Mouse (Mus musculus) 3T3-L1 (cell line): ENCODE results near the gene Pilrb1.
"Not testable (repeated sequence)": the region's sequence is repeated elsewhere in the genome, so short reads cannot be mapped to it uniquely, and the experiment has no call there.

ENCODE experiments used
- DNase-seq: peaks from one replicate; pipeline ENCODE4 v3.0.0-alpha.2; 2015; ENCODE audit warnings: low read depth, low spot score

Gene Pilrb1

DNA sequence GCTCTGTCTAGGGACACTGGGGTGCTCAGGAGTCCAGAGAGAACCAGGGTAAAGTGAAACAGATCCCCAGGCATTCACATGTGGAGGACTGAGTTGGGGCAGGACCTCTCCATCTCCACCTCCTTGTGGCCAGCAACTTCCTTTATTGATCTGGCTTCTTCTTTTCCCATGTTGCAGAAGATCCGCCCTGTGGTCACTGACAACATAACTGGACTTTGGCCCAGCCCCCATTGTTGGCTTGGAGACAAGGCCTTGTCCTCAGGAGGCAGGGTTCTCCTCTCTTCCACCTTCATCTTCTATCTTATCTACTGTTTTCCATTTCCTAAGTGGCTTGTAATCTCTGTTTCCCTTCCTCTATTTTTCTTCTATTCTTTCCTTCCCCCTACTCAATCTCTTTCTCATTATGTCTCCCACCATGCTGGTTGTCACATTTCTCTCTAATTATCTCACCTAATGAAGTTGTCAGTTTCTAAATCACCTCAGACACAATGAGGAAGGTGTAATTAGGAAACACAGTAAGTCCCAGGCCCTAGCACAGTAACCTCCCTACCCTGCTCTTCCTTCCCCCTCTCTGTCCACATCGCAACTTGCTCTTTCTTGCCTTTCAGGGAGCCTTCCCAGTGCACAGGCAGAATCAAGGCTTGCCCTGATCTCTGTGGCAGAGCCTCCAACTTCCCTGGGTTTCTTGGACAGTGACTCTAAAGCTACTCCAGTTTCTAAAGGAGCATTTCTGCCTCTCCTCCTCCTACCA, at the start of gene Pilrb1:
TSS of gene Pilrb1 (minus strand) at position 147 of the 751 bp plus-strand sequence.
- DNase-seq = not testable (repeated sequence)

DNA sequence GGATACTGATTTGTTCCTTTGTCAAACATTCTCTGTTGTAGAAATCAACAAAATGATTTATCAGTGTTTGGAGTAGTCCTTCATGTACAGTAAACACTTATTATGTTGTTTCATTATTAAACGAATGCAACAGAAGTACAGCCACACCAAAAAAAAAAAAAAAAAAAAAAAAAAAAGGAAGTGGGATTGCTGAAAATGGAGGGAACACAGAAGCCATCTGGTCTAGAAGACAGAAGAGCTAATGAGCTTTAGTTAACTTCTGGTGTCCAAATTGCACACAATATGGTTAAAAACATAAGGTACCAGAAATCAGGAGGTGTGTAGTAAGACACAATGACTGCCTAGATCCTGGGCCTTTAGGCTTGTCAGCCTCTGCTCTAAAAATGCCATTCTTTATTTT, 39.9 kb upstream of the Pilrb1 start:
- no peak for DNase-seq

DNA sequence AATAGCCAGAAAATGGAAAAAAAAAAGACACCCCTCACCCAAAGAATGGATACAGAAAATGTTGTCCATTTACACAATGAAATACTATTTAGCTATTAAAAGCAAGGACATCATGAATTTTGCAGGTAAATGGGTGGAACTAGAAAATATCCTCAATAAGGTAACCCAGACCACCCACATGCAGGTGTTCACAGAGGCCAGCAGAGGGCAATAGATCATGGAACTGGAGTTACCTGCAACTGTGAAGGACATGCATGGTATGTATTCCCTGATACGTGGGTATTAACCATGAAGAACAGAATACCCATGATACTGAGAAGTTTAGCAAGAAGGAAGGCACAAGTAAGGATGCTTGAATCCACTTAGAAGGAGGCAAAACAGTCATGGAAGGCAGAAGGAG, 35.0 kb upstream of the Pilrb1 start:
- DNase-seq = peak; percentile 47

DNA sequence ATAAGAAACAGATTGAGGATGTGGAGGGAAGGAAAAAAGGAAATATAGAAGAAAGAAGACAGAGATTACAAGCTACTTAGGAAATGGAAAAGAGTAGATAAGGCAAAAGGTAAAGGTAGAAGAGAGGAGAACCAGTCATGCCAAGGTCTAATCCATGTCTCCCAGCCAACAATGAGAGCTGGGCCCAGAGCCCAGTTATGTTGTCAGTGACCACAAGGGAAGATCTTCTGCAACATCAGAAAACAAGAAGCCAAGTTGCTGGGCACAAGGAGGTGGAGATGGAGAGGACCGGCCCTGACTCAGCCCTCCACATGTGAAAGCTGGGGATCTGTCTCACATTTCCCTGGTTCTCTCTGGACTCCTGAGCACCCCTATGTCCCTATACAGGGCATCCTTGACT, 29.8 kb upstream of the Pilrb1 start:
- peak; percentile 78 for DNase-seq

DNA sequence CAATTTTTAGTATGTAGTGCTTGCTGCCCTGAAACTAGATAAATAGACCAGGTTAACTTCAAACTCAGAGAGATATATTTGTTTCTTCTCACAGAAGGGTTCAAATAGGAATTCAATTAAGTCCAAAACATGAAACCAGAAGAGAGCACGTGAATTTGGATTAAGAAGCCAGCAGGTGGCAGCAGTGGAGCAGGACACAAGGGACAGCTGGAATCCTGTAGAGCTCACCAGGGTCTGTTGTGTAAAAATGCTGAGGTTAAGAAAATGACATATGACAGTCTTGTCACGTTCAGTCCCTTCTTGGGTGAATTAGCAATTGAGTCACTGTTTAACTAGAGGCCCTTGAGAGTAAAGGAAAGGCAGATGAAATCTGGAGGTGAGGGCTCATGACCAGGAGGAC, 28.0 kb upstream of the Pilrb1 start:
- DNase-seq = peak; percentile 91

DNA sequence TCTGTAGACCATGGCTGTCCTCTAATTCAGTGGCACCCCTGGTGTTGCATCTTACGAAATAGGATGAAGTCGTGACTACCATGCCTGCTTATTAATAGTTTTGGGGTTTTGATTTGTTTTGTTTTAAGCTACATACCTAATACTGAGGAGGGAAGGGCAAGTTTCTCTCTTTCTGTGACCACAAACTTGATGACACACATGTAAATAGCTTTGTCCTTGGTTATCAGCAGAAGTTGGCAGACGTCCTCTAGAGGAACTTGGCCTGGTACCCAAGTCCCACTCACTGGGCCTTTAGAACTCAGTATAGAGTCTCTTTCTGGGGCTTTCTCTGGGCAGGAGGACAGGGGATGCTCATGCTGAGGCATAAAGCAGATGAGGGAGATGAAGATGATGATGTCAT, 25.4 kb upstream of the Pilrb1 start:
- DNase-seq = peak; percentile 67

DNA sequence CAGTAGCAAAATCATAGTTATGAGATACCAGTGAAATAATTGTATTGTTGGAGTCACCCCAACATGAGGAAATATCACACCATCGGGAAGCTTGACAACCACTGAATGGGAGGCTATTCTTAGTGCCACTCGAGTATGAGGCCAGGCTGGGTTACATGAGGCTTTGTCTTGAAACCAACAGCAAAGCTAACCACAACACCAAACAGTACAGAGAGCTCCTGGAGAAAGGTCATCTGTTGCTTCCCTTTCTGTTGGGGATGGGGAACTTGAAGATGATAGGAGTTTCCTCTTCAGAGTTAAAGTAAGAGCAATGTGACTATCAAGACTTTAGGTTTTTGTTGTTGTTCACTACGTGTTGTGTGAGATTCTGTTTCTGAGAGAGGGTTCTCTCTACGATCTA, 25.0 kb upstream of the Pilrb1 start:
- peak; percentile 29 for DNase-seq

DNA sequence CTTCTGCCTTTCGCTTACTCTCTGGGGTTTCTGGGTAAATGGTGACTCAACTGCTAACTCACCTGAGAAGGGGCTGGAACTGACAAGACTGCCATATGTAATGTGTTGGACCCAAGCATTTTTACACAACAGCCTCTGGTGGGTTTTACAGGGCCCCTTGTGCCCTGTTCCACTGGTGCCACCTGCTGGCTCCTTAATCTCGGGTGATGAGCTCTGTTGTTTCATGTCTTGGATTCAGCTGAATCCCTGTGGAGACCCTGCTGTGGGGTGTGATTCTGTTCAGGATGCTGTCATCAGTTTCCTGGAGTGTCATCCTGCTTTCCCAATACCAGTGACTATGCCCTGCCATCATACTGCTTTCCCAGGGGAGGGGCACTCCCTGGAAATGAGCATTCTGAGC, 20.0 kb upstream of the Pilrb1 start:
- DNase-seq = peak; percentile 56

DNA sequence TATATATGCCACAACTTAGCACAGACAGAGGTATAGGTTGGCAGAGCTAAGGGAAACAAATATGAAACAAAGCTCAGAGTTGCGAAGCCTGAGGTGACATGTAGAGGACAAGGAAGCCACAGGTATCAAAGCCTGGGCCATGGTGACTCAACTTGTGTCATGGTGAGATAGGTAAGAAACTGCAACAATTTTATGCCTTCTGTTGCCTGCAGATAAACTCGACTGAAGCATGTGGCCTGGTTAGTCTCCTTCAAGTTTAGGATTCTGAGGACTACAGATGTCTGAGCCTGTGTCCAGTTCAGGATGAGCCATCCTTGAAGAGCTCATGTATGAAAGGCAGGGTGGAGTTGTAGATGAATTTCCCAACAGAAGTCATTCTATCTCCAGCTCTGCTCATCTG, 17.1 kb upstream of the Pilrb1 start:
- no peak for DNase-seq

DNA sequence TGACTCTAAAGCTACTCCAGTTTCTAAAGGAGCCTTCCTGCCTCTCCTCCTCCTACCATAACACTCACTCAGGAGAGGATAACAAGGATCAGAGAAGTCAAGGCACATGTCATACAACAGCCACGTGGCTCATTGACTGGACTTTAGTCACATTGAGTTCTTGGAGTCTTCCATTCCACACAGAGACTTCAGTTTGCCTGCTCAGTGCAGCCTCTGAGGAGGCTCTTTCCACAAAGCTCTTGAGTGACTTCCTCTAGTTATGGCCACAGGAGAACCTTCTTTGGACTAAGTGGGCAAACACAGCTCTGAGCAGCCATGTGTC, 14.4 kb upstream of the Pilrb1 start:
- DNase-seq = not testable (repeated sequence)

DNA sequence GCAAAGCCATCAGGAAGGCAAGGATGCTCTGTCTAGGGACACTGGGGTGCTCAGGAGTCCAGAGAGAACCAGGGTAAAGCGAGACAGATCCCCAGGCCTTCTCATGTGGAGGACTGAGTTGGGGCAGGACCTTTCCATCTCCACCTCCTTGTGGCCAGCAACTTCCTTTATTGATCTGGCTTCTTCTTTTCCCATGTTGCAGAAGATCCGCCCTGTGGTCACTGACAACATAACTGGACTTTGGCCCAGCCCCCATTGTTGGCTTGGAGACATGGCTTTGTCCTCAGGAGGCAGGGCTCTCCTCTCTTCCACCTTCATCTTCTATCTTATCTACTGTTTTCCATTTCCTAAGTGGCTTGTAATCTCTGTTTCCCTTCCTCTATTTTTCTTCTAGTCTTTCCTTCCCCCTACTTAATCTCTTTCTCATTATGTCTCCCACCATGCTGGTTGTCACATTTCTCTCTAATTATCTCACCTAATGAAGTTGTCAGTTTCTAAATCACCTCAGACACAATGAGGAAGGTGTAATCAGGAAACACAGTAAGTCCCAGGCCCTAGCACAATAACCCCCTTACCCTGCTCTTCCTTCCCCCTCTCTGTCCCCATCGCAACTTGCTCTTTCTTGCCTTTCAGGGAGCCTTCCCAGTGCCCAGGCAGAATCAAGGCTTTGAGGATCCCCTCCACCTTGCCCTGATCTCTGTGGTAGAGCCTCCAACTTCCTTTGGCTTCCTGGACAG, 13.9 kb upstream of the Pilrb1 start, which contains the start of gene Pilrb2:
TSS of gene Pilrb2 (minus strand) at position 172 of the 737 bp plus-strand sequence.
- not testable (repeated sequence) for DNase-seq

DNA sequence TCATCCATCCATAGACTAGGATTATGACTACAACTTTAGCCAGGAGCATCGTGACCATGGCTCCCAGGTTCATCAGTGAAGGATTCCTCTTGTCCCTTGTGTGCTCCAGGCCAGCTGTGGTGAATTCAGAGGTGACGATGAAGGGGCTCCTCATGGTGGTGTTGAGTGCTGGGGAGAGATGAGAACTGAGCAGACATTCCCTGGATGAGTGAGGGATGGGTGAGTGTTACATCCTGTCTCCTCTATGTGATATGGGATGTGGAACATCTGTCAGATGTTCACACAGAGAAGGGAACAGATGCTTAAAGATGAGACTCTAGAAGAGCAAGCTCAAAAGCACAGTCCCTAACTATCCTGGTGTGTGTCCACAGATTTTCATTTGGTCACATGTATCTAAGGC, 10.7 kb upstream of the Pilrb1 start:
- DNase-seq = not testable (repeated sequence)

DNA sequence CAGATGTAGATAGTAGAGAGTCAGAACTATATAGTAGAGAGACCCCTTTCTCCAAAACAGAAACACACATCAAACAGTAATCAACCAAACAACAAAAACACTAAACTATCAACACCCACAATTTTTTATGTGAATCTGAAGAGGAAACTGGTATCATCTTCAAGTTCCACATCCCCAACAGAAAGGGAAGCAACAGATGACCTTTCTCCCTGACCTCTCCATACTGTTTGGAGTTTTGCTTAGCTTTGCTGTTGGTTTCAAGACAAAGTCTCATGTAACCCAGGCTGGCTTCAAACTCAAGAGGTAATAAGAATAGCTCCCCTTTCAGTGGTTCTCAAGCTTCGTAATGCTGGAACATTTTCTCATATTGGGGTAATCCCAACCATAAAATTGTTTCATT, 6.1 kb upstream of the Pilrb1 start:
- DNase-seq = not testable (repeated sequence)

DNA sequence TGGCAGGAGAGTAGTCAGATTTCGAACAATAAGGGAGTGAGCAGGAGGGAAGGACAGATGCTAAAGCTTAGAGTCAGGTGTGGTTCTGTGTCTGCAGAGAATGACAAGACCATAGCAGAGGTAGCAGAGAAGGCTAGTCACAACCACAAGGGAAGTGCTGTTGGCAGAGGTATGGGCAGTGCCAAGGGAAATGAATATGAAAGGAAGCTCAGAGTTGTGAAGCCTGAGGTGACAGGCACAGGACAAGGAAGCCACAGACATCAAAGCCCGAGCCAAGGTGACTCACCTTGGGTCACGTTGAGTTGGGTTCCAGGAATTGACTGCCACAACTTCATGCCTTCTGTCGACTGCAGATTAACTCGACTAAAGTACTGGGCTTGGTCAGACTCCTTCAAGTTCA, 1.0 kb downstream of the Pilrb1 start:
- not testable (repeated sequence) for DNase-seq

DNA sequence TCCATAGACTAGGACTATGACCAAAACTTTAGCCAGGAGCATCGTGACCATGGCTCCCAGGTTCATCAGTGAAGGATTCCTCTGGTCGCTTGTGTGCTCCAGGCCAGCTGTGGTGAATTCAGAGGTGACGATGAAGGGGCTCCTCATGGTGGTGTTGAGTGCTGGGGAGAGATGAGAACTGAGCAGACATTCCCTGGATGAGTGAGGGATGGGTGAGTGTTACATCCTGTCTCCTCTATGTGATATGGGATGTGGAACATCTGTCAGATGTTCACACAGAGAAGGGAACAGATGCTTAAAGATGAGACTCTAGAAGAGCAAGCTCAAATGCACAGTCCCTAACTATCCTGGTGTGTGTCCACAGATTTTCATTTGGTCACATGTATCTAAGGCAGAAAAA, 3.0 kb downstream of the Pilrb1 start:
- DNase-seq = not testable (repeated sequence)

DNA sequence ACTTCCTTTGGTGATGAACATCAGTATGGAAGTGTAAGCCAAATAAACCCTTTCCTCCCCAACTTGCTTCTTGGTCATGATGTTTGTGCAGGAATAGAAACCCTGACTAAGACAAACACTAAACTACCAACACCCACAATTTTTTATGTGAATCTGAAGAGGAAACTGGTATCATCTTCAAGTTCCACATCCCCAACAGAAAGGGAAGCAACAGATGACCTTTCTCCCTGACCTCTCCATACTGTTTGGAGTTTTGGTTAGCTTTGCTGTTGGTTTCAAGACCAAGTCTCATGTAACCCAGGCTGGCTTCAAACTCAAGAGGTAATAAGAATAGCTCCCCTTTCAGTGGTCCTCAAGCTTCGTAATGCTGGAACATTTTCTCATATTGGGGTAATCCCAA, 7.6 kb downstream of the Pilrb1 start:
- not testable (repeated sequence) for DNase-seq

DNA sequence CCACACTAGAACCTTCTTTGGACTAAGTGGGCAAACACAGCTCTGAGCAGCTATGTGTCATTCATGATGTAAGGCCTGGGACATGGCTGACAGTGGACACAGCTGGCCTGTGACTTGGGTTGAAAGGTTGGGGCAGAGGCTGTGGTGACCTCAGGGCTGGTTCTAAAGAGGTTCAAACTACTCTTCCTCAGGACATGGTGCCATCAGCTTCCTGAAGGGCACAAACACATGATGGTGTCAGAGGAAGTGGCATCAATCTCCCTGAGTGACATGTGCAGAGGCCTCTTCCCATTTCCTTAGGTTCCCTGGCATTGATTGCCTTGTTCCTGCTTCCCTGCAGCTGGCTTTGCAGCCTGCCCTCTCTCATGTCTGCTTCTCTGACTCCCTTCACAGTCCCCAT, 20.8 kb downstream of the Pilrb1 start:
- not testable (repeated sequence) for DNase-seq

DNA sequence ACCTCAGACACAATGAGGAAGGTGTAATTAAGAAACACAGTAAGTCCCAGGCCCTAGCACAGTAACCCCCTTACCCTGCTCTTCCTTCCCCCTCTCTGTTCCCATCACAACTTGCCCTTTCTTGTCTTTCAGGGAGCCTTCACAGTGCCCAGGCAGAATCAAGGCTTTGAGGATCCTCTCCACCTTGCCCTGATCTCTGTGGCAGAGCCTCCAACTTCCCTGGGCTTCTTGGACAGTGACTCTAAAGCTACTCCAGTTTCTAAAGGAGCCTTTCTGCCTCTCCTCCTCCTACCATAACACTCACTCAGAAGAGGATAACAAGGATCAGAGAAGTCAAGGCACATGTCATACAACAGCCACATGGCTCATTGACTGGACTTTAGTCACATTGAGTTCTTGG, 21.3 kb downstream of the Pilrb1 start:
- DNase-seq = no peak

DNA sequence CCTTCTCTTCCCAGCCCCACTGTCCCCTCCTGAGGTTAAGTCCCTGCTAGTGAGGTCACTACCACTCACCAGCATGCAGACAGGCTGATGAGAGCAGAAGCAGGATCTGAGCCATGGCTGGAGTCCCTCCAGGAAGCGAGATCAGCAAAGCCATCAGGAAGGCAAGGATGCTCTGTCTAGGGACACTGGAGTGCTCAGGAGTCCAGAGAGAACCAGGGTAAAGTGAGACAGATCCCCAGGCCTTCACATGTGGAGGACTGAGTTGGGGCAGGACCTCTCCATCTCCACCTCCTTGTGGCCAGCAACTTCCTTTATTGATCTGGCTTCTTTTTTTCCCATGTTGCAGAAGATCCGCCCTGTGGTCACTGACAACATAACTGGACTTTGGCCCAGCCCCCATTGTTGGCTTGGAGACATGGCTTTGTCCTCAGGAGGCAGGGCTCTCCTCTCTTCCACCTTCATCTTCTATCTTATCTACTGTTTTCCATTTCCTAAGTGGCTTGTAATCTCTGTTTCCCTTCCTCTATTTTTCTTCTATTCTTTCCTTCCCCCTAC, 21.9 kb downstream of the Pilrb1 start, which contains the start of gene Pilra:
TSS of gene Pilra (minus strand) at position 316 of the 555 bp plus-strand sequence.
- DNase-seq = not testable (repeated sequence)

DNA sequence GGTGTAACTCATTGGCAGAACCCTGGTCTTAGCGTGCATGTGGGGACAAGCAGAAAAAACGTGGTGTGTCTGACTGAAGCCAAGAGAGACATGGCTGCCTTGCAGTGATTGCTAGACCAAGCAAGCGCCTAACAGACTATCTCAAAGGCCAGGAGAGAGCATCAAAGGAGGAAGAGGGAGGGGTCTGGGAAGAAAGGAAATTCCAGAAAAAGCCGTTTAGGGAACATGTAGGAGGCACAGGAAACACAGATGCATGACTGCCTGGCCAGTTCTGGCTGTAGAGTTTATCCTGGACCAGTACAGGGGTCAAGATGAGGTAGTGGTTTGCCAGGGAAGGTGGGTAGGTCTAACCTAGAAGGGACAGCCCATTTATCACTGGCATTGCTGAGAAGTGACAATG, 24.4 kb downstream of the Pilrb1 start:
- no peak for DNase-seq

DNA sequence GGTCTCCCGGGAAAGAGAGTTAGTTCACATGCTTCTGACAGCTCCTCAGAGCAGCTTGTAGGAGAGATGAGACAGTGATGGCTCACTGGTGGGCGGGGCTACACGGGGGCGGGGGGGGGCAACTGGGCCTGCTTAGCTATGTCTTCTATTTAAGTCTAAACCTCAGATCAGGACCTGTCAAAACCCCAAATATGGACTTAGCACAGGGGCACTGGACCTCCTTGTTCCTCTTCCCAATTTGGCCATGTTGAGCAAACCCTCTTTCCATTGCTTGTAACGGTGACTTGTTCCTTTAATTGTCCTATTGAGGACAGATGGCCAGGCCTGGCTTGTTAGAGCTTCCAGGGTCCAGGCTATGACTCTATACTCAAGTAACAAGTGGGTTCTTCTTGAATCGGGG, 26.4 kb downstream of the Pilrb1 start:
- peak; percentile 20 for DNase-seq

DNA sequence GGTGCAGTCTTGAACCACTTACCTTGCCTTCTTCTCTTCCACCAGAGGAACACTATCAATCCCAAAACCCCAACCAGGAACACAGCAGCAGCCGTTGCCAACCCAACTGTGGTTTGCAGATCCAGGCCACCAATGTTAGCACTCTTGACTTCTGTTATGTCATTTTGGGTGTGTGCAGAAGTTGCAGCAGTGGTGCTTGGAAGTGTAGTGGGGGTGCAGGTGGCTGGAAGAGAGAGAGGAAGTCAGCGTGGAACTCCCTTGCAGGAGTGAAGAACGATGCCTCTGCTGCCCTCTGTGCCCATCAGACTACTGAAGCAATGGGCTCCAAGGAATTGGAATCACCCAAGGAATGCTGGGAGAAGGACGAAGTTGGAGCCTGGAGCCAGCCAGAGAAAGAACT, 26.8 kb downstream of the Pilrb1 start:
- no peak for DNase-seq

DNA sequence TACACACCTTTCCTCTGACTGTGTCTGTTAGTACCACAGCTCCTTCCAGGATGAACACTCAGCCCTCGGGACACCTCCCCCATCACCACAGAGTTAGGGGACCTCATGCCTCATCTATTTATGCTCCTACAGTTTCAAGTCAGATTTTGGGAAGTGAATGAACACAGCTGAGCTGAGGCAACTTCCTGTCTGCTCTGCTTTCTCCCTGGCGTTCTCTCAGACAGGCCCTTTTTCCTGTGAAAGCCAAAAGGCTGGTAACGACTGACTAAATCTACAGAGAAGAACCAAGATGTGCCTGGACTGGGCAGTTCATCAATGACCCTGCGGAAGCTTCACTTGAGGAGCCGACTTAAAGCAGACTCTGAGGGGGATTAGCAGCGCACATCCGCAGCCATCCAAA, 27.7 kb downstream of the Pilrb1 start:
- DNase-seq = no peak
